Mouse (Mus musculus) sigmoid colon, adult 10 weeks (tissue): ENCODE results near the gene Siae. TPM values are rescaled to one million over a fixed set of nuclear protein-coding genes. Genes with fewer than 3 reads are reported as not detected.

Experiments used
- polyA plus RNA-seq: library from polyadenylated mRNA; stranded (reverse); fragments of 350-450 nt; fragmentation: Illumina TruSeq; extraction: RNeasy Lipid Tissue Mini Kit (QIAGEN cat#74804); gene quantifications from one replicate; pipeline ENCODE4 v1.2.3, GENCODE M21; 2014; ENCODE audit warnings: low read depth, low replicate concordance

The Siae gene
- 29.7 TPM for polyA plus RNA-seq

GRCm38 (mm10) chr9:37554838-37555748 is at the start of gene Siae:
TSS of gene Siae (plus strand) at chr9:37555698.

GRCm38 (mm10) chr9:37527396-37528224 is 27.9 kb upstream of the Siae start, which contains the start of gene Esam:
TSS of gene Esam (plus strand) at chr9:37528078.

GRCm38 (mm10) chr9:37539170-37540025 is 16.1 kb upstream of the Siae start, which contains the start of gene Vsig2:
TSS of gene Vsig2 (plus strand) at chr9:37539255.

GRCm38 (mm10) chr9:37552536-37553293 is 2.8 kb upstream of the Siae start, which contains the start of gene Nrgn:
TSS of gene Nrgn (minus strand) at chr9:37552904.

GRCm38 (mm10) chr9:37613182-37613910 is 57.8 kb downstream of the Siae start, which contains the start of gene Spa17:
TSS of gene Spa17 (minus strand) at chr9:37613722.

GRCm38 (mm10) chr9:37656931-37657481 is 101.5 kb downstream of the Siae start, which contains the start of gene Tbrg1:
TSS of gene Tbrg1 (minus strand) at chr9:37657312.

GRCm38 (mm10) chr9:37669115-37669514 is 113.6 kb downstream of the Siae start, which contains the start of gene Panx3:
TSS of gene Panx3 (minus strand) at chr9:37669235.

Other genes with a start within 250 kb of the Siae start
- gene Ccdc15, start 207.3 kb upstream of the Siae start, polyA plus RNA-seq, result 5.7 TPM
- 0.82 TPM for gene Hepacam, start 188.3 kb upstream of the Siae start, polyA plus RNA-seq
- 1.5 TPM for gene Robo4, start 153.8 kb upstream of the Siae start, polyA plus RNA-seq
- not detected for gene Robo3, start 122.5 kb upstream of the Siae start, polyA plus RNA-seq
- gene Msantd2, start 66.4 kb upstream of the Siae start, polyA plus RNA-seq, result 64.3 TPM
- gene Esam, start 27.6 kb upstream of the Siae start, polyA plus RNA-seq, result 7.3 TPM
- gene Vsig2, start 16.4 kb upstream of the Siae start, polyA plus RNA-seq, result 2.4 TPM
- 0.50 TPM for gene Nrgn, start 2.8 kb upstream of the Siae start, polyA plus RNA-seq
- 9.0 TPM for gene Spa17, start 58.0 kb downstream of the Siae start, polyA plus RNA-seq
- 44.5 TPM for gene Tbrg1, start 101.6 kb downstream of the Siae start, polyA plus RNA-seq
- gene Panx3, start 113.5 kb downstream of the Siae start, polyA plus RNA-seq, result not detected
- gene Olfr160, start 160.6 kb downstream of the Siae start, polyA plus RNA-seq, result not detected
- not detected for gene Olfr874, start 189.4 kb downstream of the Siae start, polyA plus RNA-seq
- gene Olfr875, start 216.2 kb downstream of the Siae start, polyA plus RNA-seq, result not detected
- not detected for gene Olfr876, start 247.3 kb downstream of the Siae start, polyA plus RNA-seq